Mouse (Mus musculus) forebrain, embryonic 15.5 days (tissue): Measurements from ENCODE around the gene Hmga2. TPM values are rescaled to one million over a fixed set of nuclear protein-coding genes. Genes with fewer than 3 reads are reported as not detected.
"Not testable (repeated sequence)": the region's sequence is repeated elsewhere in the genome, so short reads cannot be mapped to it uniquely, and the experiment has no call there.

Source experiments
- ATAC-seq: fragments of 200-750 bp; cut with Nextera tagmentation; replicated peaks from 2 replicates; pipeline ENCODE4 v1.8.0; 2017; ENCODE audit warnings: mild to moderate bottlenecking, moderate TSS enrichment, moderate library complexity
- H3K27ac ChIP-seq: fragments of 300-500 bp; sonication (generic); replicated peaks from 2 replicates; pipeline ENCODE4 v1.5.1; 2015; ENCODE audit warnings: mild to moderate bottlenecking, inconsistent platforms
- H3K27me3 ChIP-seq: fragments of 300-500 bp; sonication (generic); 2 replicates; pipeline ENCODE4 v1.6.1; 2015; ENCODE audit warnings: inconsistent platforms
- H3K36me3 ChIP-seq: fragments of 300-500 bp; sonication (generic); 2 replicates; pipeline ENCODE4 v1.6.1; 2015; ENCODE audit warnings: mild to moderate bottlenecking, inconsistent platforms
- H3K4me1 ChIP-seq: fragments of 300-500 bp; sonication (generic); 2 replicates; pipeline ENCODE4 v1.6.1; 2015; ENCODE audit warnings: inconsistent platforms
- H3K4me2 ChIP-seq: fragments of 300-500 bp; sonication (generic); replicated peaks from 2 replicates; pipeline ENCODE4 v1.6.1; 2015; ENCODE audit warnings: mild to moderate bottlenecking, inconsistent platforms
- H3K4me3 ChIP-seq: fragments of 300-500 bp; sonication (generic); 2 replicates; pipeline ENCODE4 v1.5.1; 2015; ENCODE audit warnings: mild to moderate bottlenecking, inconsistent platforms
- H3K9ac ChIP-seq: fragments of 300-500 bp; sonication (generic); replicated peaks from 2 replicates; pipeline ENCODE4 v1.6.1; 2015; ENCODE audit warnings: mild to moderate bottlenecking, inconsistent platforms
- H3K9me3 ChIP-seq: fragments of 300-500 bp; sonication (generic); 2 replicates; pipeline ENCODE4 v1.6.1; 2016; ENCODE audit warnings: inconsistent platforms
- WGBS: fragments of 180-500 bp; shearing (Covaris S2); methylation state at CpG from one replicate; pipeline ENCODE4 v1.1.7; 2015; ENCODE audit warnings: mixed read lengths; 5-methylcytosine and 5-hydroxymethylcytosine counted together
- polyA plus RNA-seq: library from polyadenylated mRNA; unstranded; fragments of >200 nt; fragmentation: Nextera tagmentation; extraction: Ambion mirVana; gene quantifications from 2 replicates; pipeline ENCODE4 v1.2.1, GENCODE M21; 2015

The Hmga2 gene
- polyA plus RNA-seq, 1 experiment from 2014 or later, result 1.4 TPM

- Histone ChIP-seq H3K27me3 (peaks cover 10% of the 10 kb centered on the region; the same call in 1 of the 2 replicates), H3K9ac (no peak overlapping the region), H3K9me3 (no peaks in the 10 kb centered on the region), H3K27ac (no peak overlapping the region), H3K36me3 (no peaks in the 10 kb centered on the region), H3K4me1 (peaks cover 43% of the 10 kb centered on the region), H3K4me2 (no peak overlapping the region), H3K4me3 (no peak overlapping the region)
- WGBS, result 24% methylated on average over 8 of the region's 8 CpGs
- ATAC-seq, result no peak
These were observed 87.8 kb downstream of the Hmga2 start for GRCm38 (mm10) chr10:120388400-120388871.

GRCm38 (mm10) chr10:120387105-120387504 lies 89.2 kb downstream of the Hmga2 start:
- Histone ChIP-seq H3K9me3 (no peaks in the 10 kb centered on the region), H3K4me1 (peaks cover 41% of the 10 kb centered on the region), H3K27ac (no peak overlapping the region), H3K4me2 (no peak overlapping the region), H3K27me3 (peaks cover 6% of the 10 kb centered on the region; the same call in 1 of the 2 replicates), H3K9ac (no peak overlapping the region), H3K36me3 (no peaks in the 10 kb centered on the region), H3K4me3 (no peak overlapping the region)
- WGBS, result 17% methylated on average over 8 of the region's 8 CpGs
- ATAC-seq, result no peak

GRCm38 (mm10) chr10:120384797-120385600 lies 91.3 kb downstream of the Hmga2 start:
- Histone ChIP-seq H3K36me3 (no peaks in the 10 kb centered on the region), H3K27ac (no peak overlapping the region), H3K9ac (no peak overlapping the region), H3K9me3 (no peaks in the 10 kb centered on the region), H3K4me2 (no peak overlapping the region), H3K27me3 (peaks cover 3% of the 10 kb centered on the region; the same call in 1 of the 2 replicates), H3K4me3 (no peak overlapping the region), H3K4me1 (peaks cover 28% of the 10 kb centered on the region)
- ATAC-seq, result no peak
- WGBS, result 49% methylated on average over 10 of the region's 10 CpGs

DNA sequence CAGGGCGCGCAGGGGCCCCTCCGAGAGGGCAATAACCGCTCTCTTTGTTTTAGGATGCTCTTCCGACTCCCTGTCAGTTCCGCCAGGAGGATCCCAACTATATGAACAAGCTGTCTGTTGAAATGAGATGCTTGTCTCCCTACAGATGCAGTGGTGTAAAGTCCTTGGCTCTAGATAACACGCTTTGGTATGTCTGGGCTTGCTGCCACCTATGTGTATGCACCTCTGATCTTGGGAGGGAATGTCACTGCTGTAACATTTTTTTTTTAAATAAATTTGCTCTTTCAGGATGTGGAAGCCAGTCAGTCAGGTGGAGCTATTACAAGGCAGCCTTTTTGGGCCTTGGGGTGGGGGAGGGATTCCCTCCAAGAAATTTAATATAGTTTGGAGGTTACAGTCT lies 92.2 kb downstream of the Hmga2 start:
- no peak overlapping the region for H3K4me2 ChIP-seq
- H3K4me3 ChIP-seq, result no peak overlapping the region
- peaks cover 28% of the 10 kb centered on the region for H3K4me1 ChIP-seq
- H3K9ac ChIP-seq, result no peak overlapping the region
- no peaks in the 10 kb centered on the region for H3K36me3 ChIP-seq
- 68% methylated on average over 7 of the region's 7 CpGs for WGBS
- no peaks in the 10 kb centered on the region for H3K9me3 ChIP-seq
- no peak for ATAC-seq
- H3K27me3 ChIP-seq, result no peaks in the 10 kb centered on the region
- no peak overlapping the region for H3K27ac ChIP-seq

- H3K27me3 ChIP-seq, result peaks cover 5% of the 10 kb centered on the region; the same call in 1 of the 2 replicates
- ATAC-seq, result peak; percentile 46; the same call in 1 of the 2 replicates
- H3K27ac ChIP-seq, result 0 out of 2 replicates have a peak overlapping the region, but pooled peaks have one; percentile 3
- H3K4me1 ChIP-seq, result peaks cover 31% of the 10 kb centered on the region
- H3K4me2 ChIP-seq, result 0 out of 2 replicates have a peak overlapping the region, but pooled peaks have one; percentile 3
- no peaks in the 10 kb centered on the region for H3K9me3 ChIP-seq
- H3K9ac ChIP-seq, result no peak overlapping the region
- no peaks in the 10 kb centered on the region for H3K36me3 ChIP-seq
- no peak overlapping the region for H3K4me3 ChIP-seq
- WGBS, result 20% methylated on average over 3 of the region's 3 CpGs
These were observed 98.5 kb downstream of the Hmga2 start for GRCm38 (mm10) chr10:120377795-120378194.

DNA sequence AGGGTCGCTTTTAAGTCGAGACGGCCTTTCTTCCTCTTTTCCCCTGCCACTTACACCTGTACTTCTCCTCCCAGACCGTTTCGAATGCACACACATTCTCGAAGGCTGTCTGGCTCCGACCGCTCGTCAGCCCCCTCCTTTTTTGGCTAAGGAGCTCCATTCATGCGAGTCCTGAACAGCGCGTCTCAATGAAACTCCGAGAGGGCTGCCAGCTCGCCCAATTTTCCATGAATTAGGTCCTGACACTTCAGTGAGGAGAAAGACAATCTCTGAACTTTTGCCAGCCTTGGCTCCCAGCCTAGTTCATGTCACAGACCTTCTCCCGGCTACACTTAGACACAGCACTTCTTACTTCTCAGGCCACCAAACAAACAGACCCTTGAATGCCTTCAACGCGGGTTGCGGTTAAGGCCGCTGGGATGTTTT lies 98.9 kb downstream of the Hmga2 start:
- Histone ChIP-seq H3K9ac (no peak overlapping the region), H3K27me3 (peaks cover 5% of the 10 kb centered on the region; the same call in 1 of the 2 replicates), H3K36me3 (no peaks in the 10 kb centered on the region), H3K27ac (0 out of 2 replicates have a peak overlapping the region, but pooled peaks have one; percentile 3), H3K4me2 (peak overlapping the region; percentile 3; the same call in 1 of the 2 replicates), H3K4me1 (peaks cover 31% of the 10 kb centered on the region), H3K9me3 (no peaks in the 10 kb centered on the region), H3K4me3 (no peak overlapping the region)
- 4% methylated on average over 19 of the region's 19 CpGs for WGBS
- ATAC-seq, result peak; percentile 96

DNA sequence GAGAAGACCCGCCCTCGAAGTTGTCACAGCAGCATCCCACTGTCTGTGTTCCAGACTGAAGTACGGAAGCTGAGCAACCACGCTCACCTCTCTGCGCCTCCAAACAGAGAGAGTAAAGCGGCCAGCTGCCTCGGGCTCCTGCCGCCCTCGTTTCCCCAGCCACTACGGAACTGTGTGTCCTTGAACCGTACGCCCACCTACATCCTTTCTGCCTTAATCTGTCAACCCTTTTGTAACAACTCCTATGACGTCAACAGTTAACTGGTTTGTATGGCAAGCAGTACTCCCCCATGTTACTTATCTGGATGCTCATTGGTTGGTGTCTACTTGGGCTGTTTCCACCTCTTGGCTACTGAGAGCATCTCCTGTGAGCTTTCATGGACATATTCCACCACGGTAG lies 100.8 kb downstream of the Hmga2 start:
- peaks cover 31% of the 10 kb centered on the region for H3K4me1 ChIP-seq
- H3K4me3 ChIP-seq, result no peak overlapping the region
- H3K9ac ChIP-seq, result no peak overlapping the region
- no peaks in the 10 kb centered on the region for H3K36me3 ChIP-seq
- WGBS, result 62% methylated on average over 14 of the region's 14 CpGs
- peaks cover 5% of the 10 kb centered on the region; the same call in 1 of the 2 replicates for H3K27me3 ChIP-seq
- H3K27ac ChIP-seq, result no peak overlapping the region
- no peak overlapping the region for H3K4me2 ChIP-seq
- H3K9me3 ChIP-seq, result no peaks in the 10 kb centered on the region
- ATAC-seq, result no peak

DNA sequence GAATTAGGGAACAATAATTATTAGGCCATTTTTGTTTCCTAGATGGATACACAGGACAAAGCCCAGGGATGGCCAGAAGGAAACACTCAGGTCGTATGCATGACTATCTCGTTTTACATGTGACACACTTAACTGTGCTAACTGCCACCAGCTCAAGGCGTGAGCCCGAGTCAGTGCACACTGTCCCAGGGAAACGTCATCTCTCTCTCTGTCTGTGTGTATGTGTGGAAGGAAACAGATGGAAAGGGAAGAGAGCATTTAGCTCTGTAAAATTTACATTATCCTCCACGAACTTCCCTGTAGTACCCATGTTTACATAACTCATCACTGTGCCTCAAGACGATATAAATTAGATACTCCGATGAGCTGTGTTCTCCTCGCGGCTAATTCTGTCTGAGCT lies 105.1 kb downstream of the Hmga2 start:
- H3K4me1 ChIP-seq, result peaks cover 6% of the 10 kb centered on the region; the same call in 1 of the 2 replicates
- no peak overlapping the region for H3K9ac ChIP-seq
- no peaks in the 10 kb centered on the region for H3K36me3 ChIP-seq
- ATAC-seq, result no peak
- no peak overlapping the region for H3K4me3 ChIP-seq
- 67% methylated on average over 10 of the region's 10 CpGs for whole genome bisulfite sequencing
- H3K27ac ChIP-seq, result no peak overlapping the region
- no peak overlapping the region for H3K4me2 ChIP-seq
- no peaks in the 10 kb centered on the region for H3K9me3 ChIP-seq
- peaks cover 5% of the 10 kb centered on the region; the same call in 1 of the 2 replicates for H3K27me3 ChIP-seq

DNA sequence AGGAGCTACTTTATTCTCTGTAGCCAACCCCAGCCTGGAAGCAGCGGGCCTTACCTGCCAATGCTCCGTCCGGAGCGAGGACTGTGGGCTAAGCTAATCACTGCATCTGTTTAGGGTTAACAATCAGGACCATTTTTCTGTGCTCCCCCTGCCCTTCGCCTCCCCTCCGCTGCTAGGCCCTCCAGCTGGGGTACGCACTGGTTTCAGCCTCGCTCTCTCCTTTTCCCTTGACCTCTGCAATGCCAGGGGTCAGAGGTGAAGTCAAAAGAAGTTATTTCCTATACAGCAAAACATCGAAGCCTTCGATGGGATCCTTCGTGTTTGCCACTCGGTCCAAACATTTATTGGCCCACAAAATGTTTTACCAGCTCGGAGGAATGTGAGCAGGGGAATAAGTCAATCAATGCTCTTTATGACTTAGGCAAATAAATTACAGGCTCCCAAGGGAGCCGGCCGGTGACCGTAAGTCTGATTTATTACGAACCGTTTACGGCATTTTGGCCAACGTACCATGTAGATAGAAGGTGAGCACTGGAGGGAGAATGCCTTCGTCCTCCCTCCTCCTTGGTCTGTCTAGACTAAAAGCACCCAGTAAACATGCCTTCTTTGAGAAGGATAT lies 107.0 kb downstream of the Hmga2 start:
- no peak for ATAC-seq
- Histone ChIP-seq H3K27ac (no peak overlapping the region), H3K9ac (no peak overlapping the region), H3K4me2 (no peak overlapping the region), H3K27me3 (no peaks in the 10 kb centered on the region), H3K4me3 (no peak overlapping the region), H3K4me1 (peaks cover 10% of the 10 kb centered on the region; the same call in 1 of the 2 replicates), H3K9me3 (no peaks in the 10 kb centered on the region), H3K36me3 (no peaks in the 10 kb centered on the region)
- 88% methylated on average over 21 of the region's 21 CpGs for WGBS

DNA sequence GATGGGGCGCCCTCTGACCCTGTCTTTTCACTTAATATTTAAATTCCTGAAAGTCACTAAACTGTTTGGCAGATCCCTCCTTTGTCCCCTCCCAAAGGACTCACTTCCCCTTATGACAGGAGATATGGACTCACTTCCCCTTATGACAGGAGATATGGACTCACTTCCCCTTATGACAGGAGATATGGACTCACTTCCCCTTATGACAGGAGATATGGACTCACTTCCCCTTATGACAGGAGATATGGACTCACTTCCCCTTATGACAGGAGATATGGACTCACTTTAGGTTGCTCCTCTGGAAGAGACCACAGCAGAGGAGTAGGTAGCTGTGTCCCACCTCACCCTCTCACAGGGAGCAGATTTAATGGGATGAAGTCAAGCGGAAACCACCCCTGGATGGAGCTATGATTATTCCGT lies 110.1 kb downstream of the Hmga2 start:
- WGBS, result 89% methylated on average over 3 of the region's 3 CpGs
- H3K27ac ChIP-seq, H3K4me1 ChIP-seq, H3K4me2 ChIP-seq, ATAC-seq, H3K36me3 ChIP-seq, H3K9ac ChIP-seq, H3K27me3 ChIP-seq, H3K9me3 ChIP-seq, H3K4me3 ChIP-seq: not testable (repeated sequence)

- H3K27me3 ChIP-seq, result no peaks in the 10 kb centered on the region
- peak; percentile 60; the same call in 1 of the 2 replicates for ATAC-seq
- H3K4me1 ChIP-seq, result peaks cover 10% of the 10 kb centered on the region; the same call in 1 of the 2 replicates
- H3K9ac ChIP-seq, result no peak overlapping the region
- 0 out of 2 replicates have a peak overlapping the region, but pooled peaks have one; percentile 0 for H3K4me2 ChIP-seq
- no peaks in the 10 kb centered on the region for H3K9me3 ChIP-seq
- H3K4me3 ChIP-seq, result no peak overlapping the region
- WGBS, result 42% methylated on average over 24 of the region's 24 CpGs
- no peak overlapping the region for H3K27ac ChIP-seq
- no peaks in the 10 kb centered on the region for H3K36me3 ChIP-seq
These were observed 110.7 kb downstream of the Hmga2 start for GRCm38 (mm10) chr10:120365380-120366172.
